Mouse (Mus musculus) limb, embryonic 10.5 days (tissue): ENCODE measurements around the gene Cab39l. TPM values are rescaled to one million over a fixed set of nuclear protein-coding genes. Genes with fewer than 3 reads are reported as not detected.

Source experiments
- DNase-seq: peaks from one replicate; pipeline ENCODE4 v3.0.0-alpha.2; 2017; ENCODE audit warnings: low spot score
- H3K27ac ChIP-seq: fragments of 300-500 bp; sonication (generic); 2 replicates; pipeline ENCODE4 v1.5.1; 2016; ENCODE audit warnings: mild to moderate bottlenecking
- H3K27me3 ChIP-seq: fragments of 300-500 bp; sonication (generic); 2 replicates; pipeline ENCODE4 v1.6.1; 2016; ENCODE audit warnings: low read depth, mild to moderate bottlenecking; ENCODE audit not compliant: poor library complexity, severe bottlenecking
- H3K36me3 ChIP-seq: fragments of 300-500 bp; sonication (generic); 2 replicates; pipeline ENCODE4 v1.6.1; 2016; ENCODE audit warnings: mild to moderate bottlenecking, moderate library complexity
- H3K4me1 ChIP-seq: fragments of 300-500 bp; sonication (generic); 2 replicates; pipeline ENCODE4 v1.6.1; 2016
- H3K4me3 ChIP-seq: fragments of 300-500 bp; sonication (generic); 2 replicates; pipeline ENCODE4 v1.5.1; 2016; ENCODE audit warnings: mild to moderate bottlenecking, moderate library complexity
- H3K9me3 ChIP-seq: fragments of 300-500 bp; sonication (generic); replicated peaks from 2 replicates; pipeline ENCODE4 v1.6.1; 2016; ENCODE audit warnings: mild to moderate bottlenecking
- WGBS: fragments of 180-500 bp; shearing (Covaris S2); methylation state at CpG from one replicate; pipeline ENCODE4 v1.1.7; 2016; 5-methylcytosine and 5-hydroxymethylcytosine counted together
- polyA plus RNA-seq: library from polyadenylated mRNA; unstranded; fragments of >200 nt; fragmentation: Nextera tagmentation; extraction: Ambion mirVana; gene quantifications from 2 replicates; pipeline ENCODE4 v1.2.1, GENCODE M21; 2016

The Cab39l gene
- polyA plus RNA-seq, 1 experiment from 2014 or later: 44.6 TPM

- H3K36me3 ChIP-seq: peaks cover 31% of the 10 kb centered on the region
- peak overlapping the region; percentile 84 for H3K4me3 ChIP-seq
- H3K27me3 ChIP-seq: 0 out of 2 replicates have a peak, but pooled peaks cover 12% of the 10 kb centered on the region
- no peaks in the 10 kb centered on the region for H3K9me3 ChIP-seq
- peaks cover 42% of the 10 kb centered on the region for H3K4me1 ChIP-seq
- peak; percentile 81 for DNase-seq
- 28% methylated on average over 7 of the region's 7 CpGs for WGBS
- peak overlapping the region; percentile 94; the same call in 1 of the 2 replicates for H3K27ac ChIP-seq
Measured at GRCm38 (mm10) chr14:59627823-59628222, 187.1 kb downstream of the Cab39l start.

GRCm38 (mm10) chr14:59629308-59629707 is 188.5 kb downstream of the Cab39l start:
- Histone ChIP-seq H3K9me3 (no peaks in the 10 kb centered on the region), H3K4me1 (peaks cover 39% of the 10 kb centered on the region), H3K4me3 (no peak overlapping the region), H3K27me3 (0 out of 2 replicates have a peak, but pooled peaks cover 5% of the 10 kb centered on the region), H3K27ac (no peak overlapping the region), H3K36me3 (peaks cover 33% of the 10 kb centered on the region)
- no peak for DNase-seq
- 93% methylated on average over 15 of the region's 15 CpGs for WGBS

GRCm38 (mm10) chr14:59630096-59630495 is 189.3 kb downstream of the Cab39l start:
- 94% methylated on average over 9 of the region's 9 CpGs for WGBS
- Histone ChIP-seq H3K9me3 (no peaks in the 10 kb centered on the region), H3K4me3 (no peak overlapping the region), H3K36me3 (peaks cover 33% of the 10 kb centered on the region), H3K4me1 (peaks cover 31% of the 10 kb centered on the region), H3K27ac (no peak overlapping the region), H3K27me3 (0 out of 2 replicates have a peak, but pooled peaks cover 5% of the 10 kb centered on the region)
- no peak for DNase-seq

GRCm38 (mm10) chr14:59632067-59632466 is 191.3 kb downstream of the Cab39l start:
- Histone ChIP-seq H3K9me3 (no peaks in the 10 kb centered on the region), H3K27ac (no peak overlapping the region), H3K4me1 (peaks cover 12% of the 10 kb centered on the region), H3K4me3 (no peak overlapping the region), H3K27me3 (no peaks in the 10 kb centered on the region), H3K36me3 (peaks cover 33% of the 10 kb centered on the region)
- DNase-seq: no peak
- 91% methylated on average over 6 of the region's 6 CpGs for WGBS

GRCm38 (mm10) chr14:59633295-59633898 is 192.6 kb downstream of the Cab39l start:
- no peaks in the 10 kb centered on the region for H3K9me3 ChIP-seq
- no peak for DNase-seq
- H3K27me3 ChIP-seq: no peaks in the 10 kb centered on the region
- H3K36me3 ChIP-seq: peaks cover 33% of the 10 kb centered on the region
- H3K4me3 ChIP-seq: no peak overlapping the region
- 87% methylated on average over 5 of the region's 5 CpGs for WGBS
- no peak overlapping the region for H3K27ac ChIP-seq
- H3K4me1 ChIP-seq: no peaks in the 10 kb centered on the region; the same call in 1 of the 2 replicates

- no peaks in the 10 kb centered on the region for H3K27me3 ChIP-seq
- H3K27ac ChIP-seq: no peak overlapping the region
- DNase-seq: no peak
- H3K4me3 ChIP-seq: no peak overlapping the region
- no peaks in the 10 kb centered on the region; the same call in 1 of the 2 replicates for H3K4me1 ChIP-seq
- H3K9me3 ChIP-seq: no peaks in the 10 kb centered on the region
- H3K36me3 ChIP-seq: peaks cover 33% of the 10 kb centered on the region
- WGBS: 87% methylated on average over 9 of the region's 9 CpGs
Measured at GRCm38 (mm10) chr14:59633988-59634387, 193.2 kb downstream of the Cab39l start.

Other genes starting within 250 kb of the Cab39l start
- 117 and 127 TPM in 2 replicates for gene Rcbtb1, start 239.8 kb upstream of the Cab39l start, polyA plus RNA-seq
- gene Gm6904, start 180.8 kb upstream of the Cab39l start, polyA plus RNA-seq: not detected in 2 replicates
- gene Phf11a, start 143.4 kb upstream of the Cab39l start, polyA plus RNA-seq: not detected in 2 replicates
- 0.13 TPM in 1 of 2 replicates, not detected in the other for gene Phf11b, start 99.6 kb upstream of the Cab39l start, polyA plus RNA-seq
- 0.23 and 0.29 TPM in 2 replicates for gene Phf11d, start 75.5 kb upstream of the Cab39l start, polyA plus RNA-seq
- 0.66 and 0.73 TPM in 2 replicates for gene Phf11c, start 45.6 kb upstream of the Cab39l start, polyA plus RNA-seq
- gene Setdb2, start 88 bp upstream of the Cab39l start, polyA plus RNA-seq: 10.4 and 13.1 TPM in 2 replicates
- gene Cdadc1, start 157.0 kb downstream of the Cab39l start, polyA plus RNA-seq: 27.3 and 29.2 TPM in 2 replicates
- 13.0 and 22.5 TPM in 2 replicates for gene Shisa2, start 184.3 kb downstream of the Cab39l start, polyA plus RNA-seq